Mouse (Mus musculus): ENCODE results near the gene Slc35b1. TPM values are rescaled to one million over a fixed set of nuclear protein-coding genes. Genes with fewer than 3 reads are reported as not detected.

Gene Slc35b1
- polyA plus RNA-seq, 1 experiment = 77.9 TPM

GRCm38 (mm10) chr11:95358263-95358662 is 26.2 kb upstream of the Slc35b1 start:
- H3K4me3 ChIP-seq (ENCODE audit: insufficient read depth, low read length) = no peak overlapping the region
- no peak overlapping the region for H3K27ac ChIP-seq (ENCODE audit: insufficient read depth, low read length)
- H3K4me1 ChIP-seq (ENCODE audit: control insufficient read depth, insufficient read depth, low read length) = peaks cover 2% of the 10 kb centered on the region
- TF ChIP-seq CTCF (IDR thresholded peaks at IDR 0.05; ENCODE audit: extremely low read depth, insufficient read depth, low read length) = no peak
- no peak for TF ChIP-seq POLR2A (IDR thresholded peaks at IDR 0.05; ENCODE audit: extremely low read depth, insufficient read depth, low read length)

GRCm38 (mm10) chr11:95364388-95364787 is 20.1 kb upstream of the Slc35b1 start:
- Histone ChIP-seq H3K4me3 (ENCODE audit: insufficient read depth, low read length) (no peak overlapping the region), H3K4me1 (ENCODE audit: control insufficient read depth, insufficient read depth, low read length) (peaks cover 1% of the 10 kb centered on the region; the same call in 1 of the 2 replicates), H3K27ac (ENCODE audit: insufficient read depth, low read length) (no peak overlapping the region)
- TF ChIP-seq POLR2A (IDR thresholded peaks at IDR 0.05; ENCODE audit: extremely low read depth, insufficient read depth, low read length) = no peak
- no peak for TF ChIP-seq CTCF (IDR thresholded peaks at IDR 0.05; ENCODE audit: extremely low read depth, insufficient read depth, low read length)

- Histone ChIP-seq H3K27ac (ENCODE audit: insufficient read depth, low read length) (no peak overlapping the region), H3K4me3 (ENCODE audit: insufficient read depth, low read length) (no peak overlapping the region), H3K4me1 (ENCODE audit: control insufficient read depth, insufficient read depth, low read length) (peaks cover 5% of the 10 kb centered on the region)
- no peak for TF ChIP-seq POLR2A (IDR thresholded peaks at IDR 0.05; ENCODE audit: extremely low read depth, insufficient read depth, low read length)
- no peak for TF ChIP-seq CTCF (IDR thresholded peaks at IDR 0.05; ENCODE audit: extremely low read depth, insufficient read depth, low read length)
Observed at GRCm38 (mm10) chr11:95365596-95365995, 18.9 kb upstream of the Slc35b1 start.

- Histone ChIP-seq H3K4me1 (ENCODE audit: control insufficient read depth, insufficient read depth, low read length) (peaks cover 5% of the 10 kb centered on the region), H3K27ac (ENCODE audit: insufficient read depth, low read length) (no peak overlapping the region), H3K4me3 (ENCODE audit: insufficient read depth, low read length) (no peak overlapping the region)
- no peak for TF ChIP-seq POLR2A (IDR thresholded peaks at IDR 0.05; ENCODE audit: extremely low read depth, insufficient read depth, low read length)
- TF ChIP-seq CTCF (IDR thresholded peaks at IDR 0.05; ENCODE audit: extremely low read depth, insufficient read depth, low read length) = no peak
Observed at GRCm38 (mm10) chr11:95366280-95366897, 18.1 kb upstream of the Slc35b1 start.

GRCm38 (mm10) chr11:95367011-95367735 is 17.3 kb upstream of the Slc35b1 start:
- Histone ChIP-seq H3K4me1 (ENCODE audit: control insufficient read depth, insufficient read depth, low read length) (peaks cover 5% of the 10 kb centered on the region), H3K4me3 (ENCODE audit: insufficient read depth, low read length) (no peak overlapping the region), H3K27ac (ENCODE audit: insufficient read depth, low read length) (no peak overlapping the region)
- TF ChIP-seq CTCF (IDR thresholded peaks at IDR 0.05; ENCODE audit: extremely low read depth, insufficient read depth, low read length) = no peak
- no peak for TF ChIP-seq POLR2A (IDR thresholded peaks at IDR 0.05; ENCODE audit: extremely low read depth, insufficient read depth, low read length)

GRCm38 (mm10) chr11:95368231-95368823 is 16.2 kb upstream of the Slc35b1 start:
- TF ChIP-seq POLR2A (IDR thresholded peaks at IDR 0.05; ENCODE audit: extremely low read depth, insufficient read depth, low read length) (no peak), CTCF (IDR thresholded peaks at IDR 0.05; ENCODE audit: extremely low read depth, insufficient read depth, low read length) (no peak)
- Histone ChIP-seq H3K4me3 (ENCODE audit: insufficient read depth, low read length) (no peak overlapping the region), H3K27ac (ENCODE audit: insufficient read depth, low read length) (no peak overlapping the region), H3K4me1 (ENCODE audit: control insufficient read depth, insufficient read depth, low read length) (peaks cover 5% of the 10 kb centered on the region)

- no peak overlapping the region for H3K27ac ChIP-seq (ENCODE audit: insufficient read depth, low read length)
- H3K4me1 ChIP-seq (ENCODE audit: control insufficient read depth, insufficient read depth, low read length) = peaks cover 5% of the 10 kb centered on the region
- no peak overlapping the region for H3K4me3 ChIP-seq (ENCODE audit: insufficient read depth, low read length)
- TF ChIP-seq POLR2A (IDR thresholded peaks at IDR 0.05; ENCODE audit: extremely low read depth, insufficient read depth, low read length) (no peak), CTCF (IDR thresholded peaks at IDR 0.05; ENCODE audit: extremely low read depth, insufficient read depth, low read length) (no peak)
Observed at GRCm38 (mm10) chr11:95368871-95369270, 15.6 kb upstream of the Slc35b1 start.

GRCm38 (mm10) chr11:95369964-95370890 is 14.3 kb upstream of the Slc35b1 start:
- H3K4me3 ChIP-seq (ENCODE audit: insufficient read depth, low read length) = no peak overlapping the region
- TF ChIP-seq POLR2A (IDR thresholded peaks at IDR 0.05; ENCODE audit: extremely low read depth, insufficient read depth, low read length) = no peak
- no peak for TF ChIP-seq CTCF (IDR thresholded peaks at IDR 0.05; ENCODE audit: extremely low read depth, insufficient read depth, low read length)
- H3K27ac ChIP-seq (ENCODE audit: insufficient read depth, low read length) = no peak overlapping the region

GRCm38 (mm10) chr11:95371182-95371581 is 13.3 kb upstream of the Slc35b1 start:
- no peak overlapping the region for H3K27ac ChIP-seq (ENCODE audit: insufficient read depth, low read length)
- no peak overlapping the region for H3K4me3 ChIP-seq (ENCODE audit: insufficient read depth, low read length)
- peaks cover 4% of the 10 kb centered on the region for H3K4me1 ChIP-seq (ENCODE audit: control insufficient read depth, insufficient read depth, low read length)
- no peak for TF ChIP-seq POLR2A (IDR thresholded peaks at IDR 0.05; ENCODE audit: extremely low read depth, insufficient read depth, low read length)
- no peak for TF ChIP-seq CTCF (IDR thresholded peaks at IDR 0.05; ENCODE audit: extremely low read depth, insufficient read depth, low read length)

More at GRCm38 (mm10) chr11:95369964-95370890, 14.3 kb upstream of the Slc35b1 start:
- H3K4me1 ChIP-seq (ENCODE audit: control insufficient read depth, insufficient read depth, low read length) = peaks cover 5% of the 10 kb centered on the region

Data from cortical plate, adult 2 months (tissue).